Mouse (Mus musculus) spleen, adult 2 months (tissue): ENCODE data around the gene Prlh. TPM values are rescaled to one million over a fixed set of nuclear protein-coding genes. Genes with fewer than 3 reads are reported as not detected.

Source experiments
- DNase-seq, 2 experiments: peaks; one replicate each; pipeline versions ENCODE4 v3.0.0 to v3.0.0-alpha.2; 2012 to 2021; ENCODE audit warnings: low spot score in 2 of 2, low read depth in 1 of 2
- H3K27ac ChIP-seq: fragments of 200-500 bp; 2 replicates; pipeline ENCODE4 v1.5.1; 2012; ENCODE audit warnings: low read length, inconsistent platforms; ENCODE audit not compliant: insufficient read depth
- H3K27me3 ChIP-seq: fragments of 200-500 bp; 2 replicates; pipeline ENCODE4 v1.6.1; 2012; ENCODE audit warnings: mild to moderate bottlenecking, moderate library complexity, low read length, inconsistent platforms; ENCODE audit not compliant: control insufficient read depth, insufficient read depth
- H3K36me3 ChIP-seq: fragments of 200-500 bp; 2 replicates; pipeline ENCODE4 v1.6.1; 2012; ENCODE audit warnings: mild to moderate bottlenecking, low read length, inconsistent platforms; ENCODE audit not compliant: control insufficient read depth, insufficient read depth
- H3K4me1 ChIP-seq: fragments of 200-500 bp; 2 replicates; pipeline ENCODE4 v1.6.1; 2011; ENCODE audit warnings: inconsistent platforms; ENCODE audit not compliant: control insufficient read depth, insufficient read depth, insufficient read length
- H3K4me3 ChIP-seq: fragments of 200-500 bp; 2 replicates; pipeline ENCODE4 v1.5.1; 2011; ENCODE audit warnings: mild to moderate bottlenecking, inconsistent platforms; ENCODE audit not compliant: insufficient read depth, insufficient read length; ENCODE audit errors: extremely low read depth
- CTCF ChIP-seq: fragments of 200-500 bp; IDR thresholded peaks from 2 replicates; pipeline ENCODE4 v1.5.1; 2011; ENCODE audit warnings: mild to moderate bottlenecking, inconsistent platforms; ENCODE audit not compliant: insufficient read depth, insufficient read length, insufficient replicate concordance; ENCODE audit errors: extremely low read depth
- POLR2A ChIP-seq: fragments of 200-500 bp; IDR thresholded peaks from 2 replicates; pipeline ENCODE4 v1.6.1; 2011; ENCODE audit warnings: low read depth, low read length, inconsistent platforms
- WGBS: fragments of 180-500 bp; shearing (Covaris S2); methylation state at CpG from one replicate; pipeline ENCODE4 v1.1.7; 2018; 5-methylcytosine and 5-hydroxymethylcytosine counted together
- polyA plus RNA-seq: library from polyadenylated mRNA; depleted of rRNA; stranded (reverse); fragments of >200 nt; gene quantifications from 2 replicates; pipeline ENCODE4 v1.2.3, GENCODE M21; 2012

The Prlh gene
- polyA plus RNA-seq, 1 experiment = not detected

DNA sequence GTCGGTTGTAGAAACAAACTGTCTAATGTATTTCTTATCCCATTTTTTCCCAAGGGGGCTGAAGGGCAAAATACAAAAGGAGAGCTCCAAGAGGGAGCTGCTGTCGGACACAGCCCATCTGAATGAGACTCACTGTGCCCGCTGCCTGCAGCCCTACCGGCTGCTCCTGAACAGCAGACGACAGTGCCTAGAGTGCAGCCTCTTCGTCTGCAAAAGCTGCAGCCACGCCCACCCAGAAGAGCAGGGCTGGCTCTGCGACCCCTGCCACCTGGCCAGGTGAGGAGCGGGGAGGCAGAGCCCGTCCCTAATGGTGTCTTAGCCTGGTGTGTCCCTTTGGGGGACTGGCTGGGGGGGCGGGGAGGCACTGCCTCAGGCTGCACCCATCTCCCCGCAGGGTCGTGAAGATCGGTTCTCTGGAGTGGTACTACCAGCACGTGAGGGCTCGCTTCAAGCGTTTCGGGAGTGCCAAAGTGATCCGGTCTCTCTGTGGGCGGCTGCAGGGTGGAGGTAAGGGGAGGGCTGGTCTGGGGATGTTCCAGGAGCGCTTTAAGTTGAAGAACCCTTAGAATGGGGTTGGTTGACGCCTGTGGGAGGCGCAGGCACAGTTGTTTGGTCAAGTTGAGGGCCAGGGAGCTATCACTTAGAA, 24.9 kb upstream of the Prlh start:
- Histone ChIP-seq H3K36me3 (no peaks in the 10 kb centered on the region), H3K4me3 (no peak overlapping the region), H3K4me1 (no peaks in the 10 kb centered on the region), H3K27ac (no peak overlapping the region), H3K27me3 (no peaks in the 10 kb centered on the region)
- no peak for DNase-seq
- no peak for TF ChIP-seq CTCF
- TF ChIP-seq POLR2A = no peak
- WGBS = 14% methylated on average over 23 of the region's 23 CpGs

DNA sequence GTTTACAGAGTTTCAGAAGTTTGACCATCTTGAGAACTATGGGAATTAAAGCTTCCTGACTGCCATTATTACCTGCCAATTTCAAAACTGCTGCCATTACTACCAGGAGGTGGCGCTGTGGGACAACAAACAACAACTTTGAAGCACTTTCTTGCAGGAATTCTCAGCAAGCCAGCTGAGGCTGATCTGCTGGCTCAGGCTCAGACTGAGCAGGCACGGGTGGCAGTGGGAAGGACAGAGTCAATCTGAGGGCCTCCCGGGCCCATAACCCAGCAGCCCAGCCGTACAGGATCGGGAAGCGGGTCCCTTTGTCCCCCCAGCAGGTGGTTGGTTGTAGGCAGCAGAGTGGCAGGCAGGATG, 24.4 kb upstream of the Prlh start:
- peak; percentile 15 to 27 for DNase-seq
- no peaks in the 10 kb centered on the region for H3K27me3 ChIP-seq
- no peak overlapping the region for H3K4me3 ChIP-seq
- H3K4me1 ChIP-seq = no peaks in the 10 kb centered on the region
- no peak overlapping the region for H3K27ac ChIP-seq
- TF ChIP-seq CTCF (no peak), POLR2A (no peak)
- 13% methylated on average over 6 of the region's 6 CpGs for WGBS
- H3K36me3 ChIP-seq = no peaks in the 10 kb centered on the region

DNA sequence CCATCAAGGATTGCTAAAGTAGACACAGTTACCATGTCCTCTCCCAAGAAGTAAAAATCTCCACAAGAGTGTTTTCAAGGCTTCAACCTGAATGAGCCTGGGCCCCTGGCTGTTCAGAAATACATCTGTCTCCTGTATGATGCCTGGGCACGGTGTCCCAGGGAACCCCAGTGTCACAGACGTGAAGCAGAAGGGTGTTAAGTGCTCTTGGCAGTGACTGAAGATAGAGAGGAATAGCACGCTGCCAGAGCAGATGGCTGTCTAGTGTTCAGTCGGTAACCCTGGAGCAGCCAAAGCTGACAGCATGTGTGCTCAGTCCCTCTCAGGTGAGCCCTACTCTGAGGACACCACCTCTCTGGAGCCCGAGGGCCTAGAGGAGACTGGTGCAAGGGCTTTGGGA, 19.9 kb upstream of the Prlh start:
- no peak for TF ChIP-seq CTCF
- no peak for TF ChIP-seq POLR2A
- Histone ChIP-seq H3K27me3 (no peaks in the 10 kb centered on the region), H3K4me3 (no peak overlapping the region), H3K4me1 (no peaks in the 10 kb centered on the region), H3K27ac (no peak overlapping the region), H3K36me3 (no peaks in the 10 kb centered on the region)
- no peak for DNase-seq
- WGBS = 80% methylated on average over 5 of the region's 5 CpGs

DNA sequence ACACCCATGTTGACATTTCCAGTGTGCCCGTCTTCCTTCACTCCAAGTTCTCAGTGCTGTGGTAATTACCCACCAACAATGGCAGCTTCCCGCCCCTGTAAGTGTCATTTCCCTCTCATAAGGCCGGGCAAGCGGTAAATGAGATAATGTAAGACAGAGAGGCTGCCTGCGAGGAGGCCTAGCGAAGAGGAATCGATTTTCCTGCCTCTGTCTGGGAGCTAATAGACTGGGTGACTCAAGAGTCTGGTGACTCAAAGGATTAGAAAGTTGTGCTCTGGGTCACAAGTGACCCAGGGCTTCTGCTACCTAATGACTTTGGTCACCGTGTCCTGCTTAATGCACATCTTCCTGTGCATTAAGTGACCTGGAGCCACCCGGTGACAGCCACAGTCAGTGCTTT, 15.9 kb upstream of the Prlh start:
- Histone ChIP-seq H3K4me3 (no peak overlapping the region), H3K4me1 (no peaks in the 10 kb centered on the region), H3K27ac (no peak overlapping the region), H3K27me3 (no peaks in the 10 kb centered on the region), H3K36me3 (no peaks in the 10 kb centered on the region)
- TF ChIP-seq CTCF = no peak
- TF ChIP-seq POLR2A = no peak
- DNase-seq = no peak
- WGBS = 90% methylated on average over 9 of the region's 9 CpGs

DNA sequence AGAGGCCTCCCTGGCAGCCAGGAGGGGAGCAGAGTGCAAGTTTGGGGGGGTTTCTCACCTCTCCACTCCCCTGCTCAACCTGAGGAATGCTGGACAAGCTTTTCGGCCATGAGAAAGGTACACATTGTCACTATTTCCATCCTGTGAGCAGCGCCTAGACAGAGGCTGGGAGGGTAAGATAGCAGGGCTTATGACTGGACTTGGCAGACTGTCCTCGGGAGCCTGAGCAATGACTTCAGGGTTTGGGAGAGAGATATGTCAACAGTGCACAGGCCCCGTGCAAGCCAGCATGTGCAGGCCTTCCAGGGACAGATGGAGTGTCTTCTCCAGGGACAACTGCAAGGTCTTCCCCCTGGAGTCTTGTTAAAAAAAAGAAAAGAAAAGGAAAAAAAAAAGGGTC, 12.9 kb upstream of the Prlh start:
- H3K4me3 ChIP-seq = no peak overlapping the region
- no peak for DNase-seq
- H3K27ac ChIP-seq = no peak overlapping the region
- H3K27me3 ChIP-seq = no peaks in the 10 kb centered on the region
- H3K36me3 ChIP-seq = no peaks in the 10 kb centered on the region
- TF ChIP-seq POLR2A (no peak), CTCF (no peak)
- WGBS = 91% methylated on average over 4 of the region's 4 CpGs
- no peaks in the 10 kb centered on the region for H3K4me1 ChIP-seq

DNA sequence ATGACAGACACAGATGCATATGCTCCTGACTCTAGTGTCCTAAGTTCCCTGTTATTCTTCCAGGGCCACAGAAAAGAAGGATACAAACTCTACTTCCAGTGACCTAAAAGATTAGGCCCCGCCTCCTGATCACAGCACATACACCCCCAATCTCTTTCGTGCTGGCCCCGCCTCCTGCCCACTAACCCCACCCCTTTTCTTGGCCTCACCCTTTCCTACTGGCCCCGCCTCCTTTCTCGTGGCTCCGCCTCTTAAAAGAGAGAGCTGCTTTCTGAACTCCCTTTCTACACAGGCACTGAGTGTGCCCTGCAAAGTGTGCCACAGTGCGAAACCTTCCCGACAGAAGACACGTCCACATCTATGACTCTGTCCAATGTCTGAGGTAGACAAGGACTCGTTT, 7.7 kb upstream of the Prlh start:
- no peak for TF ChIP-seq POLR2A
- TF ChIP-seq CTCF = no peak
- no peak overlapping the region for H3K27ac ChIP-seq
- no peak overlapping the region for H3K4me3 ChIP-seq
- no peaks in the 10 kb centered on the region for H3K27me3 ChIP-seq
- no peaks in the 10 kb centered on the region for H3K4me1 ChIP-seq
- no peak for DNase-seq
- WGBS = 79% methylated on average over 10 of the region's 10 CpGs
- H3K36me3 ChIP-seq = no peaks in the 10 kb centered on the region

DNA sequence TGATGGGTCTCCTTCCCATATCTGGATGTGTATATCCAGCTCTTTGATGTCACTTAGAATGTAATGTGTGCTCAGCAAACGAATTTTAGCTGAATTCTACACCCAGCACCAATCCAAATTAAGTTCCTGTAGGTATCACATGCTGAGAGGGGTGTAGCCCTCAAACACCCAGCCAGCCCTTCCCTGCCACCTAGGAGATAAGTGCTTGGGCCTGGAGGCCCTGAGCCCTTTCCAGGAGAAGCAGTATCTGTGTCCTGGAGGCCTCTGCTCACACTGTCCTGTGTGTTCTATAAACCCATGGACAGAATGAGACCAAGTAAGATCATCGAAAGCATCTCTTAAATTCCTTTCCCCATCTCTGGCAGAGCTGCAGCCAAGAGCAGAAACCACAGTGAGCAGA, 5.7 kb upstream of the Prlh start:
- no peak for TF ChIP-seq CTCF
- TF ChIP-seq POLR2A = no peak
- Histone ChIP-seq H3K27me3 (no peaks in the 10 kb centered on the region), H3K4me1 (no peaks in the 10 kb centered on the region), H3K27ac (no peak overlapping the region), H3K36me3 (no peaks in the 10 kb centered on the region), H3K4me3 (no peak overlapping the region)
- WGBS = 45% methylated on average over 2 of the region's 2 CpGs
- DNase-seq = no peak
